Mouse (Mus musculus) MEL (cell line): ENCODE results near the gene Chst8. TPM values are rescaled to one million over a fixed set of nuclear protein-coding genes. Genes with fewer than 3 reads are reported as not detected.

Experiments used
- DNase-seq: peaks from one replicate; pipeline ENCODE4 v3.0.0; 2011; ENCODE audit warnings: low read depth, low spot score
- H3K27ac ChIP-seq: 2 replicates; pipeline ENCODE4 v1.5.1; 2012; ENCODE audit warnings: low read depth, mild to moderate bottlenecking, control low read depth, low read length, moderate library complexity; ENCODE audit not compliant: control insufficient read depth
- H3K27me3 ChIP-seq, 2 experiments: fragments of 150-350 bp in 1 of 2; sonication (generic) in 1 of 2; 2 replicates each; pipeline ENCODE4 v1.6.1; 2012; ENCODE audit warnings: low read length in 2 of 2, mild to moderate bottlenecking in 2 of 2, improper control_type of control experiment in 1 of 2, moderate library complexity in 1 of 2; ENCODE audit not compliant: insufficient read depth in 2 of 2, control insufficient read depth in 1 of 2
- H3K36me3 ChIP-seq, 2 experiments: 2 replicates each; pipeline ENCODE4 v1.6.1; 2012 to 2014; ENCODE audit warnings: low read length in 2 of 2, improper control_type of control experiment in 1 of 2, inconsistent platforms in 1 of 2, mild to moderate bottlenecking in 1 of 2; ENCODE audit not compliant: insufficient read depth in 2 of 2, control insufficient read depth in 1 of 2
- H3K4me1 ChIP-seq, 2 experiments: fragments of 150-350 bp in 1 of 2; sonication (generic) in 1 of 2; 2 replicates each; pipeline ENCODE4 v1.6.1; 2012; ENCODE audit warnings: low read length in 2 of 2, improper control_type of control experiment in 1 of 2, mild to moderate bottlenecking in 1 of 2; ENCODE audit not compliant: insufficient read depth in 2 of 2, control insufficient read depth in 1 of 2
- H3K4me3 ChIP-seq, 2 experiments: fragments of 150-350 bp in 1 of 2; sonication (generic) in 1 of 2; 2 replicates each; pipeline ENCODE4 v1.5.1; 2012; ENCODE audit warnings: low read depth in 2 of 2, low read length in 2 of 2, mild to moderate bottlenecking in 2 of 2, moderate library complexity in 2 of 2, control low read depth in 1 of 2, improper control_type of control experiment in 1 of 2; ENCODE audit not compliant: control insufficient read depth in 1 of 2, insufficient read depth in 1 of 2
- H3K79me2 ChIP-seq: 2 replicates; pipeline ENCODE4 v1.6.1; 2012; ENCODE audit warnings: mild to moderate bottlenecking, low read length, moderate library complexity; ENCODE audit not compliant: control insufficient read depth, poor library complexity, insufficient read depth
- H3K9ac ChIP-seq: 2 replicates; pipeline ENCODE4 v1.6.1; 2012; ENCODE audit warnings: low read depth, mild to moderate bottlenecking, control low read depth, low read length, moderate library complexity; ENCODE audit not compliant: control insufficient read depth, poor library complexity, severe bottlenecking
- H3K9me3 ChIP-seq: fragments of 150-350 bp; sonication (generic); replicated peaks from 2 replicates; pipeline ENCODE4 v1.6.1; 2012; ENCODE audit warnings: mild to moderate bottlenecking, low read length, improper control_type of control experiment, moderate library complexity; ENCODE audit not compliant: insufficient read depth
- BHLHE40 ChIP-seq: IDR thresholded peaks from 2 replicates; pipeline ENCODE4 v1.6.1; 2012; ENCODE audit warnings: low read depth, mild to moderate bottlenecking, inconsistent platforms, low read length, improper control_type of control experiment, borderline replicate concordance
- CHD1 ChIP-seq: IDR thresholded peaks from 2 replicates; pipeline ENCODE4 v1.6.1; 2012; ENCODE audit warnings: low read depth, mild to moderate bottlenecking, inconsistent platforms, low read length, improper control_type of control experiment
- CHD2 ChIP-seq: IDR thresholded peaks from 2 replicates; pipeline ENCODE4 v1.6.1; 2011; ENCODE audit warnings: low read length, improper control_type of control experiment
- CTCF ChIP-seq, 3 experiments: IDR thresholded peaks in 2 of 3; conservative IDR thresholded peaks in 1 of 3; 2 replicates each; pipeline ENCODE4 v1.5.1; 2011 to 2012; ENCODE audit warnings: low read length in 3 of 3, low read depth in 2 of 3, mild to moderate bottlenecking in 2 of 3, improper control_type of control experiment in 1 of 3, inconsistent platforms in 1 of 3, mixed read lengths in 1 of 3, moderate library complexity in 1 of 3; ENCODE audit not compliant: control insufficient read depth in 1 of 3, insufficient read depth in 1 of 3, poor library complexity in 1 of 3, severe bottlenecking in 1 of 3
- E2F4 ChIP-seq: IDR thresholded peaks from 2 replicates; pipeline ENCODE4 v1.6.1; 2011; ENCODE audit warnings: low read depth, low read length, improper control_type of control experiment, borderline replicate concordance
- EP300 ChIP-seq, 2 experiments: IDR thresholded peaks; 2 replicates each; pipeline ENCODE4 v1.6.1; 2011; ENCODE audit warnings: improper control_type of control experiment in 2 of 2, low read length in 2 of 2, low read depth in 1 of 2, mild to moderate bottlenecking in 1 of 2
- ETS1 ChIP-seq: IDR thresholded peaks from 2 replicates; pipeline ENCODE4 v1.6.1; 2012; ENCODE audit warnings: low read depth, mild to moderate bottlenecking, inconsistent platforms, low read length, improper control_type of control experiment, moderate library complexity
- GABPA ChIP-seq: IDR thresholded peaks from 2 replicates; pipeline ENCODE4 v1.6.1; 2012; ENCODE audit warnings: low read depth, mild to moderate bottlenecking, inconsistent platforms, low read length, improper control_type of control experiment, moderate library complexity
- GATA1 ChIP-seq: IDR thresholded peaks from 2 replicates; pipeline ENCODE4 v1.6.1; 2011; ENCODE audit warnings: low read depth, low read length, improper control_type of control experiment
- JUND ChIP-seq: IDR thresholded peaks from 2 replicates; pipeline ENCODE4 v1.6.1; 2011; ENCODE audit warnings: low read depth, mild to moderate bottlenecking, improper control_type of control experiment, low read length
- MAFK ChIP-seq: IDR thresholded peaks from 2 replicates; pipeline ENCODE4 v1.6.1; 2011; ENCODE audit warnings: low read depth, mild to moderate bottlenecking, low read length, improper control_type of control experiment, borderline replicate concordance
- MAX ChIP-seq: IDR thresholded peaks from 2 replicates; pipeline ENCODE4 v1.6.1; 2011; ENCODE audit warnings: low read length, improper control_type of control experiment
- MYB ChIP-seq: IDR thresholded peaks from 2 replicates; pipeline ENCODE4 v1.6.1; 2011; ENCODE audit warnings: mild to moderate bottlenecking, low read depth, low read length, improper control_type of control experiment
- NELFE ChIP-seq: IDR thresholded peaks from 2 replicates; pipeline ENCODE4 v1.6.1; 2011; ENCODE audit warnings: low read depth, low read length, improper control_type of control experiment
- NRF1 ChIP-seq: IDR thresholded peaks from 2 replicates; pipeline ENCODE4 v1.6.1; 2014; ENCODE audit warnings: low read depth, mild to moderate bottlenecking, inconsistent platforms, low read length, improper control_type of control experiment, moderate library complexity; ENCODE audit not compliant: poor library complexity, insufficient read depth, severe bottlenecking
- POLR2A ChIP-seq, 2 experiments: IDR thresholded peaks; 2 replicates each; pipeline ENCODE4 v1.6.1; 2011 to 2012; ENCODE audit warnings: low read length in 2 of 2, mild to moderate bottlenecking in 2 of 2, control low read depth in 1 of 2, improper control_type of control experiment in 1 of 2, low read depth in 1 of 2, moderate library complexity in 1 of 2; ENCODE audit not compliant: control insufficient read depth in 1 of 2, insufficient read depth in 1 of 2, poor library complexity in 1 of 2
- POLR2AphosphoS2 ChIP-seq: IDR thresholded peaks from 2 replicates; pipeline ENCODE4 v1.6.1; 2011; ENCODE audit warnings: low read length, improper control_type of control experiment
- POLR2AphosphoS5 ChIP-seq: IDR thresholded peaks from 2 replicates; pipeline ENCODE4 v1.6.1; 2012; ENCODE audit warnings: low read depth, borderline replicate concordance, mild to moderate bottlenecking, inconsistent platforms, low read length, moderate library complexity, mixed read lengths
- RCOR1 ChIP-seq: IDR thresholded peaks from 2 replicates; pipeline ENCODE4 v1.6.1; 2012; ENCODE audit warnings: low read depth, mild to moderate bottlenecking, inconsistent platforms, low read length, improper control_type of control experiment
- SIN3A ChIP-seq: IDR thresholded peaks from 2 replicates; pipeline ENCODE4 v1.6.1; 2012; ENCODE audit warnings: low read length, improper control_type of control experiment, inconsistent platforms
- SMC3 ChIP-seq: IDR thresholded peaks from 2 replicates; pipeline ENCODE4 v1.6.1; 2011; ENCODE audit warnings: low read depth, low read length, improper control_type of control experiment
- TBP ChIP-seq: IDR thresholded peaks from 2 replicates; pipeline ENCODE4 v1.8.0; 2011; ENCODE audit warnings: low read depth, low read length, improper control_type of control experiment
- TCF12 ChIP-seq: IDR thresholded peaks from 2 replicates; pipeline ENCODE4 v1.6.1; 2014; ENCODE audit warnings: low read depth, mild to moderate bottlenecking, inconsistent platforms, low read length, improper control_type of control experiment, moderate library complexity
- USF2 ChIP-seq, 2 experiments: IDR thresholded peaks; 2 replicates each; pipeline ENCODE4 v1.6.1; 2011 to 2012; ENCODE audit warnings: improper control_type of control experiment in 2 of 2, low read length in 2 of 2, borderline replicate concordance in 1 of 2, inconsistent platforms in 1 of 2, low read depth in 1 of 2, mild to moderate bottlenecking in 1 of 2; ENCODE audit not compliant: insufficient read depth in 1 of 2
- ZKSCAN1 ChIP-seq: IDR thresholded peaks from 2 replicates; pipeline ENCODE4 v1.6.1; 2012; ENCODE audit warnings: low read depth, mild to moderate bottlenecking, inconsistent platforms, low read length, improper control_type of control experiment, moderate library complexity
- ZMIZ1 ChIP-seq: IDR thresholded peaks from 2 replicates; pipeline ENCODE4 v1.6.1; 2012; ENCODE audit warnings: low read depth, mild to moderate bottlenecking, inconsistent platforms, low read length, improper control_type of control experiment, moderate library complexity
- polyA plus RNA-seq, 2 experiments: library from polyadenylated mRNA; stranded (reverse) in 1 of 2; unstranded in 1 of 2; fragments of >175 nt in 1 of 2; fragments of >200 nt in 1 of 2; gene quantifications; 2 replicates each; pipeline versions ENCODE4 v1.2.1 to v1.2.4; 2012; ENCODE audit warnings: low replicate concordance in 2 of 2, low read depth in 1 of 2; ENCODE audit not compliant: insufficient read length in 2 of 2, insufficient read depth in 1 of 2, missing spikeins in 1 of 2
- total RNA-seq: library from RNA; depleted of rRNA; stranded (reverse); fragments of 300-350 nt; gene quantifications from 2 replicates; pipeline ENCODE4 v1.2.3, GENCODE M21; 2012

Chst8 gene
- total and polyA plus RNA-seq, 3 experiments = not detected

- Histone ChIP-seq H3K9me3 (no peaks in the 10 kb centered on the region), H3K9ac (no peak overlapping the region), H3K27ac (no peak overlapping the region), H3K36me3 (no peaks in the 10 kb centered on the region), H3K4me3 (no peak overlapping the region), H3K27me3 (no peaks in the 10 kb centered on the region), H3K4me1 (no peaks in the 10 kb centered on the region), H3K79me2 (no peaks in the 10 kb centered on the region)
- peak in 2 of 3 experiments; percentile 18 to 32; a peak in 3 of 6 replicates for TF ChIP-seq CTCF (IDR thresholded peaks at IDR 0.05 in 2 of 3, conservative IDR thresholded peaks at IDR 0.05 in 1 of 3; ENCODE audit: control insufficient read depth in 1 of 3, insufficient read depth in 1 of 3, low read depth in 2 of 3, low read length in 3 of 3, poor library complexity in 1 of 3, severe bottlenecking in 1 of 3)
- TF ChIP-seq POLR2AphosphoS5 = no peak
- TF ChIP-seq BHLHE40 = no peak
- DNase-seq = peak; percentile 6
Measured at GRCm38 (mm10) chr7:34749753-34750152, 62.8 kb downstream of the Chst8 start.

GRCm38 (mm10) chr7:34748501-34748900, 64.0 kb downstream of the Chst8 start:
- H3K9ac ChIP-seq = no peak overlapping the region
- no peak for DNase-seq
- no peaks in the 10 kb centered on the region for H3K4me1 ChIP-seq
- no peaks in the 10 kb centered on the region for H3K27me3 ChIP-seq
- no peaks in the 10 kb centered on the region for H3K79me2 ChIP-seq
- no peaks in the 10 kb centered on the region for H3K36me3 ChIP-seq
- H3K27ac ChIP-seq = no peak overlapping the region
- H3K9me3 ChIP-seq = no peaks in the 10 kb centered on the region
- TF ChIP-seq MAFK (no peak), ZKSCAN1 (no peak), TBP (no peak), NELFE (no peak), CTCF (IDR thresholded peaks at IDR 0.05 in 2 of 3, conservative IDR thresholded peaks at IDR 0.05 in 1 of 3; ENCODE audit: control insufficient read depth in 1 of 3, insufficient read depth in 1 of 3, low read depth in 2 of 3, low read length in 3 of 3, poor library complexity in 1 of 3, severe bottlenecking in 1 of 3) (no peak), NRF1 (no peak), ETS1 (no peak), GATA1 (no peak), JUND (no peak), USF2 (IDR thresholded peaks at IDR 0.05; ENCODE audit: borderline replicate concordance in 1 of 2, insufficient read depth in 1 of 2, low read depth in 1 of 2, low read length in 2 of 2) (no peak), CHD2 (no peak), MAX (no peak), BHLHE40 (no peak), POLR2AphosphoS5 (no peak), RCOR1 (no peak)
- no peak overlapping the region for H3K4me3 ChIP-seq

- H3K4me3 ChIP-seq = no peak overlapping the region
- no peaks in the 10 kb centered on the region for H3K9me3 ChIP-seq
- no peaks in the 10 kb centered on the region for H3K27me3 ChIP-seq
- H3K36me3 ChIP-seq = no peaks in the 10 kb centered on the region
- H3K79me2 ChIP-seq = no peaks in the 10 kb centered on the region
- no peak overlapping the region for H3K27ac ChIP-seq
- no peak for DNase-seq
- no peak overlapping the region for H3K9ac ChIP-seq
- H3K4me1 ChIP-seq = no peaks in the 10 kb centered on the region
- TF ChIP-seq RCOR1 = no peak
- TF ChIP-seq NELFE = no peak
- no peak for TF ChIP-seq MYB
- TF ChIP-seq TCF12 = no peak
- no peak for TF ChIP-seq E2F4
- no peak for TF ChIP-seq MAFK
- TF ChIP-seq GABPA = no peak
- TF ChIP-seq EP300 (IDR thresholded peaks at IDR 0.05; ENCODE audit: low read depth in 1 of 2, low read length in 2 of 2) = no peak
- TF ChIP-seq ZKSCAN1 = no peak
- TF ChIP-seq CHD1 = no peak
- no peak for TF ChIP-seq NRF1
- TF ChIP-seq ZMIZ1 = no peak
- no peak for TF ChIP-seq POLR2A (IDR thresholded peaks at IDR 0.05; ENCODE audit: control insufficient read depth in 1 of 2, insufficient read depth in 1 of 2, low read depth in 1 of 2, low read length in 2 of 2, poor library complexity in 1 of 2)
- TF ChIP-seq SMC3 = no peak
- TF ChIP-seq TBP = no peak
- TF ChIP-seq POLR2AphosphoS2 = no peak
- TF ChIP-seq SIN3A = no peak
Measured at GRCm38 (mm10) chr7:34747661-34748060, 64.8 kb downstream of the Chst8 start.
